Mouse (Mus musculus): ENCODE data around the gene Hcfc1. TPM values are rescaled to one million over a fixed set of nuclear protein-coding genes. Genes with fewer than 3 reads are reported as not detected.
A peak's percentile ranks its signal among the peaks of the same experiment; 100 is the strongest.

The Hcfc1 gene
- polyA plus RNA-seq, 1 experiment = 99.2 TPM

DNA sequence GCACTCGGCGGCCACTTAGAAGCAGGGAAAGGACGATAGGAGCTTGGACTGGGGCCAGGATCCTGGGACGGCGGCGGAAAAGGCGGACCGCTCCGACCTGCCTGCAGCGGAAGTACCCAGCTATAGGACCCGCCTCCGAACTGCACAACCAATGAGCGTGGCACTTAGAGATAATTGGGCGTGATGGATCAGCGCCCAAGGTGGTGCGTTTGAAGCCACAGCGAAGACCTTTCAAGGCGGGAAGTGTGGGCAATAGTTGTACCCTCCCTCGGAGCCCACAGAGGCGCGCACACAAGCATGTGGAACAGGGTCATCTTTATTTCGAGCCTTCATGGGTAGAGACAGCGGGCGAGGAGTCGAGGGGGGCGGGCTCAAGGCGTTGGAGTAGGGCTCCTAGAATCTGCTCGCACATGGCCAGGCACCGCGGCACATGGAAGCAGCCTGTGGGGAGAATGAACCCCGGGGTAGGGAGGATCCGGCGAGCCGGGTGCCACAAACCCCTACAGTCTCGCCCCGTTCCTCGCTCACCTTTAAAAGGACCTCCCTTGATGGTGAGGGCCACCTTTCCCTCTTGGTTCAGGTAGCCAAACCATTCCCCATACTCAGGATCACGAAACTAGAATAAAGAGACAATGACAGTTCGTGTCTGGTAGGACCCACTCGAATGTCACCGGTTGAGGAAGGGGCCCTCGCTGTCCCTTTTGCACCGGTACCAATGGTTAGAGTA, 44.2 kb downstream of the Hcfc1 start, which contains the start of the genes Arhgap4 and Naa10:
Arhgap4 (minus strand) TSS at position 48 of the 727 bp plus-strand sequence.
Naa10 (minus strand) TSS at position 122 of the 727 bp plus-strand sequence.
- Histone ChIP-seq H3K4me3 (ENCODE audit: insufficient read depth, low read depth, low read length) (peak within 1 kb of the TSS; percentile 89), H3K4me1 (ENCODE audit: control insufficient read depth, insufficient read depth, low read length) (no peaks in the 10 kb centered on the region), H3K27ac (ENCODE audit: insufficient read depth, low read depth, low read length) (peak within 1 kb of the TSS; percentile 75)
- TF ChIP-seq CTCF (IDR thresholded peaks at IDR 0.05; ENCODE audit: insufficient read depth, low read depth, low read length) = no peak
- TF ChIP-seq POLR2A (IDR thresholded peaks at IDR 0.05; ENCODE audit: insufficient read depth, low read depth, low read length) = no peak
- WGBS = 18% methylated on average over 43 of the region's 43 CpGs

DNA sequence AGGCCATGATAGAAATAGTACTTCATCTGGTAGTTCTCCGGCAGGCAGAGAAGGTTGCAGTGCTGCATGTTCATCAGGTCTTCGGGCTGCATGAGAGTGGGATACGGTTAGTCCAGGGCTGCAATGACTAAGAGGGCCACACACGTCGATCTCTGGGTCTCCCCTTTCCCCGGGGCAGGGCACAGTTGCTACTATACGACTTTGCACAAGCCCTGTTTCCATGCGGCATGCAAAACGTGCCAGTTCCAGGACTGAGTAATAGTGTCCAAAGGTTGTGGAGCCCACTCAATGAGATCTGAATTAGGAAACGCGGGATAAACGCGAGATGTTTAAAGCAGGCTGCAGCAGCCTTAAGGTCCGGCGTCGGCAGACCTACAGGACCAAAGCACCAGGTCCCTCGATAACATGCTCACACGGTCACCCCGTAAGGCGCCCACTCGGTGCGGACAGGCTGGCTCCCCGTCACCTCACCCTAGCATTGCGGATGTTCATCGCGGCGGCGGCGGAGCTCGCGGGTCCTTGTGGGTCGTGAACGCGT, 44.8 kb downstream of the Hcfc1 start:
- WGBS = 21% methylated on average over 34 of the region's 34 CpGs
- H3K4me1 ChIP-seq (ENCODE audit: control insufficient read depth, insufficient read depth, low read length) = no peaks in the 10 kb centered on the region
- peak overlapping the region; percentile 89 for H3K4me3 ChIP-seq (ENCODE audit: insufficient read depth, low read depth, low read length)
- H3K27ac ChIP-seq (ENCODE audit: insufficient read depth, low read depth, low read length) = peak overlapping the region; percentile 75
- TF ChIP-seq CTCF (IDR thresholded peaks at IDR 0.05; ENCODE audit: insufficient read depth, low read depth, low read length) (no peak), POLR2A (IDR thresholded peaks at IDR 0.05; ENCODE audit: insufficient read depth, low read depth, low read length) (no peak)

DNA sequence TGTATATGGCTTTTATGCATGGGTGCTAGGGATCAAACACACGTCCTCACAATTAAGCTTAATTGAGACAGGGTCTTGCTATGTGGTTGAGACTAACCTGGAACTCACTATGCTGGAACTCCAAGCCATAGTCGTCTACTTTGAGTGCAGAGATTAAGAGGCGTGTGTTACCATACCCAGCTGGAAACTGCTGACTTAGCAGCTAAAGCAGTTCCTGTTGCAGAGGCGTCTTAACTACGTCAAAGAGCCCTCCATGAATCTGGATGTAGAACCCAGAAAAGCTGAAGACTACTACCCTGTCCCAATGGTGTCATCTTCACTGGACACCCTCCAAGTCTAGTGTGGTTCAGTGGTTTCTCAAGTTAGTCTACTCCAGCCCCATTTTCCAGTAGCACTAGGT, 47.5 kb downstream of the Hcfc1 start:
- 82% methylated on average over 5 of the region's 5 CpGs for WGBS
- no peak overlapping the region for H3K27ac ChIP-seq (ENCODE audit: insufficient read depth, low read depth, low read length)
- TF ChIP-seq CTCF (IDR thresholded peaks at IDR 0.05; ENCODE audit: insufficient read depth, low read depth, low read length) (no peak), POLR2A (IDR thresholded peaks at IDR 0.05; ENCODE audit: insufficient read depth, low read depth, low read length) (no peak)
- H3K4me3 ChIP-seq (ENCODE audit: insufficient read depth, low read depth, low read length) = no peak overlapping the region
- H3K4me1 ChIP-seq (ENCODE audit: control insufficient read depth, insufficient read depth, low read length) = no peaks in the 10 kb centered on the region

DNA sequence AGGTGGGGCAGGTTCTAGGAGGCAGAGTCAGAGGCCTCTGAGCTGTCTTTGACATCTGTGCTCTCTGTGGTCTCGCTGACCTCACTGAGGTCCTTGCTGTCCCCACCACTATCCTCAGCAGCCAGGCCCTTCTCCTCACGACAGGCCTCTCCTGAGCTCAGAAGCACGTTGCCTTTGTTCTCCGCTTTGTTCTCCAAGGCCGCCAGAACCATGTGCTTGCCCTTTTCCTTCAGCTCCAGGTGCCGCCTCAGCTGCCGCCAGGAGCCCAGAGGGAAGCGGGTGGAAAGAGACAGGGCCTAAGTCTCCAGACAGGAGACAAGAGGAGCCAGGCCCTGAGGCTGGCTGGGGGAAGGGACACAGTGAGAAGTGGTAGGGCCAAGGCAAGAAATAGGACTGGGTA, 49.2 kb downstream of the Hcfc1 start:
- no peak overlapping the region for H3K27ac ChIP-seq (ENCODE audit: insufficient read depth, low read depth, low read length)
- no peak overlapping the region for H3K4me3 ChIP-seq (ENCODE audit: insufficient read depth, low read depth, low read length)
- 72% methylated on average over 8 of the region's 8 CpGs for WGBS
- H3K4me1 ChIP-seq (ENCODE audit: control insufficient read depth, insufficient read depth, low read length) = no peaks in the 10 kb centered on the region
- TF ChIP-seq POLR2A (IDR thresholded peaks at IDR 0.05; ENCODE audit: insufficient read depth, low read depth, low read length) (no peak), CTCF (IDR thresholded peaks at IDR 0.05; ENCODE audit: insufficient read depth, low read depth, low read length) (no peak)

DNA sequence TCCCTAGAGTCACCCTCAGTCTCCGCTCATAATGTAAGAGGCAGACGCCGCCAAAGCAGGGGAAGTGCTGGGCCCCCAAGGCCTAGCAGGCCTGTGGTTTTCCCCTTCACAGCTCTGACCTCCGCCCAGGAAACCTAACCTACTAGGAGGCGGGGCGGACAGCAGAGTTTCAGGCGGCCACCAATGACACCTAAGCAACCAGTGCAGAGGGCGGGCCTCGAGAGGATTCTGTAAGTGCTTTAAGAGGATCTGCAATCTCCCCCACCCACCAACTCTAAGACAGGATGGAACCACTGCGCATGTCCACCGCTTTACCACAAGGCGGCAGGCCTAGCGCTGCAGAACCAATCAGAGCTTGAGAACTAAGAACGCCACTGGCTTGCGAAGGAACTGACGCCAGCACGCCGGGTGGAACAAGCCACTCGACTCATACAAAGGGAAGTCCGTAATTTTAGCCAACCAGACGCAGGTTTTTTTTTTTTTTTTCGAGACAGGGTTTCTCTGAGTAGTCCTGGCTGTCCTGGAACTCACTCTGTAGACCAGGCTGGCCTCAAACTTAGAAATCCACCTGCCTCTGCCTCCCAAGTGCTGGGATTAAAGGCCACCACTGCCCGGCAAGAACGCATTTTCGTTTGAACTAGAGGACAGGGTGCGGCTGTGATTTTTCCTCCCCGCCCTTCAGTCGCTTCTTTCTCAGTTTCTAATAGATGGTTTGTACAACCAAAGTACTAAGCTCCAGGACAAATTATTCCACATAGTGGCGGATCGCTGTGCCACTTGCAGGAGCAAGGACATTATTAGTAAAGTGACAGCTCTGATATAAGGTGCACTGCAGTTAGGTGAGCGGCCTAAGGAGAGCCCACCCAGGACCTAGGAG, 51.1 kb downstream of the Hcfc1 start:
- Histone ChIP-seq H3K4me3 (ENCODE audit: insufficient read depth, low read depth, low read length) (peak overlapping the region; percentile 46), H3K4me1 (ENCODE audit: control insufficient read depth, insufficient read depth, low read length) (peaks cover 5% of the 10 kb centered on the region; the same call in 1 of the 2 replicates), H3K27ac (ENCODE audit: insufficient read depth, low read depth, low read length) (peak overlapping the region; percentile 85)
- 21% methylated on average over 31 of the region's 31 CpGs for WGBS
- no peak for TF ChIP-seq CTCF (IDR thresholded peaks at IDR 0.05; ENCODE audit: insufficient read depth, low read depth, low read length)
- TF ChIP-seq POLR2A (IDR thresholded peaks at IDR 0.05; ENCODE audit: insufficient read depth, low read depth, low read length) = 0 out of 2 replicates have a peak, but pooled peaks have one; percentile 21

DNA sequence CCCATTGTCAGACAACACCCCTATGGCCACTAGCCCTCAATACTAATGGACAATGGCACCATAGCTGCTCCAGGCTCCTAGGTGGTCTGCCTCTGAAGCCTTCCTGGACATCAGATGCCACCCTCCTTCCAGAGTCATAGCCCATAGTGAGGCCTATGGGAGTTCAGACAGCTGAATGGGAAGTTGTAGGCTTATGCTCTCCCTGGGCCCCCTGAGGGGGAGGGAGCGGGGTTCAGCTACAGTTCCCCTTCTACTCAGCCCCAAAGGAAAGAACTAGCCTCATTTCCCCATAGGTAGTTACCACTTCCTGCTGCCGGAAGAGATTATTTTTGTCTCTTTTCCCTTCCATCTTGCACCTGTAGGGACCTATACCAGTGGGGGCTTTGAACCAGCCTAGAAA, 54.6 kb downstream of the Hcfc1 start:
- H3K4me1 ChIP-seq (ENCODE audit: control insufficient read depth, insufficient read depth, low read length) = peaks cover 5% of the 10 kb centered on the region; the same call in 1 of the 2 replicates
- TF ChIP-seq CTCF (IDR thresholded peaks at IDR 0.05; ENCODE audit: insufficient read depth, low read depth, low read length) (no peak), POLR2A (IDR thresholded peaks at IDR 0.05; ENCODE audit: insufficient read depth, low read depth, low read length) (no peak)
- 68% methylated on average over 2 of the region's 2 CpGs for WGBS

DNA sequence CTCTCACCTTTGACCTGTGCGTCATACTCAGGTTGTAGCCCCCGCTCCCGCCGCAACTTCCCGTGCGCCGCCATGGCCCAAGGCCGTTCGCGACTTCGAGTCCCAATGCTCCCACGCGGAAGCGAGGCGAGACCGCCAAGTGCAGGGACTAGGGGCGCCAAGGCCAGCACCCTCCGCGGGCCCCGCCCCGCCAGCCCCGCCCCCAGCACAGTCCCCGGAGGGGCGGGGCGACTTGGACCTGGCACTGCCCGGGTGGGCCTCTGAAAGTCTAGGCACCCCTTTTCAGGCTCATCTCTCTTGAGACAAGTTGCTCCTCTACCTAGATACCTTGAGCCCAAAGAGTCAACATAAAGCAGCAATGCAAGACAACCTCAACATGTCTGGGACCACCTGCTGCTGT, 55.0 kb downstream of the Hcfc1 start:
- TF ChIP-seq CTCF (IDR thresholded peaks at IDR 0.05; ENCODE audit: insufficient read depth, low read depth, low read length) = no peak
- no peak for TF ChIP-seq POLR2A (IDR thresholded peaks at IDR 0.05; ENCODE audit: insufficient read depth, low read depth, low read length)
- H3K4me3 ChIP-seq (ENCODE audit: insufficient read depth, low read depth, low read length) = peak overlapping the region; percentile 16; the same call in 1 of the 2 replicates
- WGBS = 15% methylated on average over 26 of the region's 26 CpGs
- H3K4me1 ChIP-seq (ENCODE audit: control insufficient read depth, insufficient read depth, low read length) = peaks cover 5% of the 10 kb centered on the region; the same call in 1 of the 2 replicates
- H3K27ac ChIP-seq (ENCODE audit: insufficient read depth, low read depth, low read length) = no peak overlapping the region

More for the DNA sequence above, 54.6 kb downstream of the Hcfc1 start:
- no peak overlapping the region for H3K27ac ChIP-seq (ENCODE audit: insufficient read depth, low read depth, low read length)
- no peak overlapping the region for H3K4me3 ChIP-seq (ENCODE audit: insufficient read depth, low read depth, low read length)

DNA sequence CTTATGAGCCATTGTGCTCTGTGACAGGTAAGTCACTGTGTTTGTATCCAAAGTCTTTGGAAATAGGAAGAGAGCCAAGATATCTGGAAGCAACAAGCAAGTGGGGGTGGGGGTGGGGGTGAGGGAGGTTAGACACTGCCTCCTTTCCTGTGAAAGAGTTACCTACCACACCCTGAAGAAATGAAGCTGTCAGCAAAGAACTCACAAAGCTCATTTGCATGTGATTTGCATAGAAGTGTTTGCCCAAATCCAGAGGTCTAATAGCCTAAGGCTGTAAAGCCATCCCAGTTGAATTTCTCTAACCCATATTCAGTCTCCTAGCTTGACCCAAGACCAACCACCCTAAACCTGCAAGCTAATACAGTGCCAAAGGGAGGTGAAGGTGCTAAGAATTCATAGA, 55.7 kb downstream of the Hcfc1 start:
- H3K4me1 ChIP-seq (ENCODE audit: control insufficient read depth, insufficient read depth, low read length) = peaks cover 5% of the 10 kb centered on the region; the same call in 1 of the 2 replicates
- H3K27ac ChIP-seq (ENCODE audit: insufficient read depth, low read depth, low read length) = no peak overlapping the region
- no peak overlapping the region for H3K4me3 ChIP-seq (ENCODE audit: insufficient read depth, low read depth, low read length)
- TF ChIP-seq POLR2A (IDR thresholded peaks at IDR 0.05; ENCODE audit: insufficient read depth, low read depth, low read length) (no peak), CTCF (IDR thresholded peaks at IDR 0.05; ENCODE audit: insufficient read depth, low read depth, low read length) (no peak)
